Mouse (Mus musculus) heart, postnatal 0 days (tissue): ENCODE data around the gene Dgke. TPM values are rescaled to one million over a fixed set of nuclear protein-coding genes. Genes with fewer than 3 reads are reported as not detected.

Source experiments
- ATAC-seq: fragments of 200-750 bp; cut with Nextera tagmentation; 2 replicates; pipeline ENCODE4 v1.8.0; 2017; ENCODE audit warnings: low read depth, moderate number of reproducible peaks, moderate library complexity; ENCODE audit not compliant: insufficient read depth
- DNase-seq: peaks from one replicate; pipeline ENCODE4 v3.0.0-alpha.2; 2016; ENCODE audit warnings: low spot score
- H3K27ac ChIP-seq: fragments of 300-500 bp; sonication (generic); 2 replicates; pipeline ENCODE4 v1.5.1; 2014; ENCODE audit warnings: low read depth, mild to moderate bottlenecking
- H3K27me3 ChIP-seq: fragments of 300-500 bp; sonication (generic); 2 replicates; pipeline ENCODE4 v1.6.1; 2014; ENCODE audit warnings: low read length, mixed read lengths; ENCODE audit not compliant: control insufficient read depth, insufficient read depth
- H3K36me3 ChIP-seq: fragments of 300-500 bp; sonication (generic); replicated peaks from 2 replicates; pipeline ENCODE4 v1.6.1; 2014; ENCODE audit warnings: low read length, mixed read lengths; ENCODE audit not compliant: control insufficient read depth, insufficient read depth
- H3K4me1 ChIP-seq: fragments of 300-500 bp; sonication (generic); 2 replicates; pipeline ENCODE4 v1.6.1; 2014; ENCODE audit warnings: antibody characterized with exemption; ENCODE audit not compliant: control insufficient read depth, insufficient read depth
- H3K4me2 ChIP-seq: fragments of 300-500 bp; sonication (generic); 2 replicates; pipeline ENCODE4 v1.6.1; 2014; ENCODE audit warnings: low read depth, mild to moderate bottlenecking, low read length, moderate library complexity
- H3K4me3 ChIP-seq: fragments of 300-500 bp; sonication (generic); 2 replicates; pipeline ENCODE4 v1.5.1; 2014; ENCODE audit warnings: low read depth, low read length
- H3K9ac ChIP-seq: fragments of 300-500 bp; sonication (generic); replicated peaks from 2 replicates; pipeline ENCODE4 v1.6.1; 2014; ENCODE audit warnings: low read depth, low read length, mixed read lengths
- H3K9me3 ChIP-seq: fragments of 300-500 bp; sonication (generic); replicated peaks from 2 replicates; pipeline ENCODE4 v1.6.1; 2016; ENCODE audit warnings: low read length; ENCODE audit not compliant: control insufficient read depth
- CTCF ChIP-seq: IDR thresholded peaks from 2 replicates; pipeline ENCODE4 v1.5.1; 2016; ENCODE audit warnings: antibody characterized with exemption, control low read depth, low read depth
- EP300 ChIP-seq: IDR thresholded peaks from 2 replicates; pipeline ENCODE4 v1.6.1; 2016; ENCODE audit warnings: antibody characterized with exemption, low read depth
- WGBS: fragments of 180-500 bp; shearing (Covaris S2); extraction: QIAGEN DNeasy Blood & Tissue Kit; methylation state at CpG from one replicate; pipeline ENCODE4 v1.1.7; 2014; 5-methylcytosine and 5-hydroxymethylcytosine counted together
- polyA plus RNA-seq: library from polyadenylated mRNA; unstranded; fragments of >200 nt; fragmentation: Nextera tagmentation; extraction: Ambion mirVana; gene quantifications from 2 replicates; pipeline ENCODE4 v1.2.1, GENCODE M21; 2015
- total RNA-seq: library from RNA; depleted of rRNA; stranded (reverse); fragments of >200 nt; gene quantifications from 2 replicates; pipeline ENCODE4 v1.2.3, GENCODE M21; 2014; ENCODE audit warnings: low replicate concordance; rRNA removed

Dgke gene
- total RNA-seq, result 12.6 and 15.7 TPM in 2 replicates
- 4.7 and 5.3 TPM in 2 replicates for polyA plus RNA-seq

- Histone ChIP-seq H3K27ac (peak within 1 kb of the TSS; percentile 68), H3K9ac (no peak within 1 kb of the TSS; the same call in 1 of the 2 replicates)
These were observed at the start of gene Dgke for GRCm38 (mm10) chr11:89066750-89067149. Gene Dgke, minus strand, starts transcription at chr11:89066850.

GRCm38 (mm10) chr11:89107180-89107807, 40.6 kb upstream of the Dgke start:
- no peak overlapping the region for H3K9ac ChIP-seq
- 35% methylated on average over 12 of the region's 12 CpGs for WGBS
- no peak for ATAC-seq

More at GRCm38 (mm10) chr11:89066750-89067149, at the start of gene Dgke:
- ATAC-seq (no peak), DNase-seq (no peak)
- H3K9me3 ChIP-seq, result no peaks in the 10 kb centered on the region
- peak within 1 kb of the TSS; percentile 14; the same call in 1 of the 2 replicates for H3K4me3 ChIP-seq
- TF ChIP-seq CTCF, result no peak
- no peak for TF ChIP-seq EP300
- peaks cover 10% of the 10 kb centered on the region; the same call in 1 of the 2 replicates for H3K4me1 ChIP-seq
- H3K4me2 ChIP-seq, result peak within 1 kb of the TSS; percentile 22; the same call in 1 of the 2 replicates
- 96% methylated on average over 1 of the region's 1 CpGs for WGBS
- no peaks in the 10 kb centered on the region for H3K36me3 ChIP-seq
- no peaks in the 10 kb centered on the region for H3K27me3 ChIP-seq

DNA sequence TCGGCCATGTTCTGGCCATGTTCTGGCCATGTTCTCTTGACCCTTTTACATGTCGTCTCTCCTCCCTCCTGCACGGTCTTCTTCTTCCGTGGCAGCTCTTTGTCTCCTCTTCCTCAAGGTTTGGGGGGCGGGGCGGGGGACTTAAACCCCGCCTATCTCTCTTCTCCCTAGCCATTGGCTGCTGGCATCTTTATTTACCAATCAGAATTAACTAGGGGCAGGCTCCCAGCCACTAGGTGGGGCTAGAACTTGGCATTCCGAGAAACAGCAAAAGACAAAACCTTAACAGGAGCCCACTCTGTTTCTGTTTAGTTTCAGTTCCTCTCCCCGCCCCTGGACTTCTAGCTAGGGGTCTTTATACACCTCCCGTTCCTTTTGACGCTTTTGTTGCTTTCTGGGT, 39.2 kb upstream of the Dgke start:
- Histone ChIP-seq H3K4me1 (peaks cover 6% of the 10 kb centered on the region), H3K36me3 (no peaks in the 10 kb centered on the region), H3K9ac (no peak overlapping the region), H3K9me3 (no peaks in the 10 kb centered on the region), H3K4me2 (no peak overlapping the region), H3K4me3 (no peak overlapping the region), H3K27me3 (no peaks in the 10 kb centered on the region), H3K27ac (no peak overlapping the region)
- ATAC-seq (no peak), DNase-seq (no peak)
- no peak for TF ChIP-seq CTCF
- TF ChIP-seq EP300, result no peak
- WGBS, result 91% methylated on average over 11 of the region's 11 CpGs

More at GRCm38 (mm10) chr11:89107180-89107807, 40.6 kb upstream of the Dgke start:
- TF ChIP-seq EP300 (no peak), CTCF (no peak)
- H3K4me1 ChIP-seq, result peaks cover 6% of the 10 kb centered on the region
- no peak overlapping the region for H3K27ac ChIP-seq
- no peaks in the 10 kb centered on the region for H3K9me3 ChIP-seq
- no peak for DNase-seq
- H3K4me3 ChIP-seq, result no peak overlapping the region
- no peaks in the 10 kb centered on the region for H3K36me3 ChIP-seq
- no peaks in the 10 kb centered on the region for H3K27me3 ChIP-seq
- H3K4me2 ChIP-seq, result no peak overlapping the region

DNA sequence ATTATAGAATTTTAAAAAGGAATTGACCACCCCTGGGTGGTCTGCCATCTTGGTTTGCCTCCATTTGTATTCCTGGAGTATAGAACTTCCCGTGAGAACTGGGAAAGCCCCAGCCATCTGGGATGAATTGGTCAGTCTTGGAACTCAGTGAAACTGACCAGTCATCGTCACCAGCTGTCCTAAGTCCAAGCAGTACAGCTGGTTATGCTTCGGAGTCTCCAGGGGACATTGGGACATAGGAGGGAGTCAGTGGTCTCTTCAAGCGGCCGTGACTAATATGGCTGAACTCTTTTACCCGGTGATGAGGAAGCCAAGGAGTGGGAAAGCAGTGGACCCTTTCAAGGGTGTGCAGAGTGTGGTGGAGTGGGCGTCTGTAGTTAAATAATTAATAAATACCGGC, 38.6 kb upstream of the Dgke start:
- no peak for ATAC-seq
- Histone ChIP-seq H3K9ac (no peak overlapping the region), H3K27me3 (no peaks in the 10 kb centered on the region), H3K9me3 (no peaks in the 10 kb centered on the region), H3K36me3 (no peaks in the 10 kb centered on the region), H3K4me3 (no peak overlapping the region), H3K4me1 (peaks cover 6% of the 10 kb centered on the region), H3K27ac (no peak overlapping the region), H3K4me2 (no peak overlapping the region)
- no peak for DNase-seq
- WGBS, result 96% methylated on average over 8 of the region's 8 CpGs
- no peak for TF ChIP-seq CTCF

DNA sequence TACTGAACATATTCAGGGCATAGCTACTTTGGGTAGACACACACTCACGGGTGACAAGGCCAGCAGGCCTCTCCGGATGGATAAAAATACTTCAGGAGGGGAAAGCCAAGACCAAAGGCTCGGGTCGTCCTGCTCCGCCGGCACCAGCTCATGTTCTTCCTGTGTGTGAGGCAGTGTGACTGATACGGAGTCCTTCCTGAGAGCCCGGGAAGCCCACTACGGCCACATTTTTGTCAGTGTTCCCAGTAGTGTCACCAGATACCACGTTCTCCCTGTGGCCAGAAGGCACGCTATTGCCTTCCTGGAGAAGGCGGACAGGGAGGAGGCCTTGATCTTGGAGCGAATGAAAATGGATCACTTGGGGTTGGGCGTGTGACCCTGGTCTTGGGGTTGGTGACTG, 36.5 kb upstream of the Dgke start:
- Histone ChIP-seq H3K4me2 (no peak overlapping the region), H3K4me3 (no peak overlapping the region), H3K9ac (no peak overlapping the region), H3K36me3 (no peaks in the 10 kb centered on the region), H3K27ac (no peak overlapping the region), H3K27me3 (no peaks in the 10 kb centered on the region), H3K9me3 (no peaks in the 10 kb centered on the region), H3K4me1 (peaks cover under 1% of the 10 kb centered on the region; the same call in 1 of the 2 replicates)
- DNase-seq (peak; percentile 27), ATAC-seq (0 out of 2 replicates have a peak, but pooled peaks have one; percentile 42)
- 33% methylated on average over 14 of the region's 14 CpGs for WGBS
- TF ChIP-seq EP300 (no peak), CTCF (no peak)
